Mouse (Mus musculus) left cerebral cortex, adult 11 months (tissue): ENCODE measurements at regions not wholly inside any gene's neighbourhood (a gene's known extent, or its start where the extent isn't known, plus 50 kb on each side); places are given as distances from the start of the nearest gene placed in this dataset.

Source experiments
- DNase-seq: peaks from one replicate; pipeline ENCODE4 v3.0.0; 2022; ENCODE audit warnings: low spot score

DNA sequence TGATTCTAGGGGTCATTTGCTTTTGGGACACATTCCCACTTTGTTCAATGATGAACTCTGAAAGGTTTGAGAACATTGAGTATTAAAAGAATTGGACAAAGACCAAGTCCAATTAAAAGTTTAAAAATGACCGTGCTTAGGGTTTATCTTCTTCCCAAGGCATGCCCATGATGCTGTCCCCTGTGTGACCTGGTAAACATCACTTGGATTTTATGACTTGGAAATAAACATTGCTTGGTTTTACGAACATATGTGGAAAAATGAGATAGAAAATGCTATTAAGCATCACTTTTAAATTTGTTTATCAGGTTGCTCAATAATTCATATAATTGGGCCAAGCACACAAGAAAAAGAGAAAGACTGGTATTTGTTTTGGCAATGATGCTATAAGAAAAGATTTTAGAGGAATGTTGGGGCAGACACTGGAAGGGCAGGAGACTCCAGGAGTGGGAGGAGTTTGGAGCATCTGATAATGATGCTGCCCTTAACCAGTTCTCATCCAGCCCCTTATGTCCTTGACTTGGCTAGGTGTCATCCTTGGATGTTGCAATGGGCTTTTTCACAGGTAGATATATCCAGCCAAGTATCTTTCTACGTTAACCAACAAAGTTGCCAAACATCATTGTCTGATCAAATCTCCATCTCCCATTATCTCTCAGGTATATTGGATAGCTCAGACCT lies 92.1 kb upstream of the Dcn start:
- no peak for DNase-seq

DNA sequence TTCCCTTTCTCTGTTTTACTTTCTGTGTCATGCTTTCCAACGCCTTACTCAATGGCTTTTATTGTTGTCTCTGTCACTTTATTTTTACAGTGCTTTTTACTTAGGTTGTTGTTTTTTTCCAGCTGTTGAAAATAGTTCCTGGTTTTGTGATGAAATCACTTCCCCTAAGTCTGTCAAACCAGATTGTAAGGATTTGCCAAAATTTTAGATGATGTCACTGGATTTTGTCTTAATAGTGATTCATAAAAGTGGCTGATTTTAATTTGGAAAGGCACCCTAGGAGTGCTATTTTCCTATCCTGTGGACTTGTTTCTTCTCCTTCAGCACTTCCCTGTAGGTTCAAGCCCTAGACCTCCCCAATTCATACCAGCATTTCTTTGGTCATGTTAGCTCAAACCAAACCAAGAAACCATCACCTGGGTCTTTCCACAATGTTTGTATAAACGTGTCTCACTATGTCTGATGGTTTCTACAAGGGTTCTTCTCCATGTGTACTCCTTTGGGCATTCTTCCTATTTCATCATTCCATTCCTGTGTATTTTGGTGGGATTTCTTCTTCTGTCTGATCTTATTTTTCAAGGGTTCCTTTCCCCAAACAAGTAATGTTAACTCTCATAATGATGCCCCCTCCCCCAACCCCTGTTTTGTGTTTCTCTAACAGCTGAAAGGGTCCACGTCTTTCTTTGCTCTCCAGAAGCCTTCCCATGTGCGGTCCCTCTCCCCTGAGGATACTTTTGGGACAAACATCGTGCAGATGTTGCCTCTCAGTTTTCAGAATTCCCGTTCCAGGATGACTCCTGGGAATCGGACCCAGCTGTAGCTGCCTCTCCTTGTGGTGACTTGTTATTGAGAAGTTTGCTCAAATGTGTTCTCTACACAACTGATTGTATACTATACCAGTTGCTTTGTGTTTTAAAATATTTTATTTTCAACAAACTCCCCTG lies 89.5 kb upstream of the Dcn start:
- no peak for DNase-seq

DNA sequence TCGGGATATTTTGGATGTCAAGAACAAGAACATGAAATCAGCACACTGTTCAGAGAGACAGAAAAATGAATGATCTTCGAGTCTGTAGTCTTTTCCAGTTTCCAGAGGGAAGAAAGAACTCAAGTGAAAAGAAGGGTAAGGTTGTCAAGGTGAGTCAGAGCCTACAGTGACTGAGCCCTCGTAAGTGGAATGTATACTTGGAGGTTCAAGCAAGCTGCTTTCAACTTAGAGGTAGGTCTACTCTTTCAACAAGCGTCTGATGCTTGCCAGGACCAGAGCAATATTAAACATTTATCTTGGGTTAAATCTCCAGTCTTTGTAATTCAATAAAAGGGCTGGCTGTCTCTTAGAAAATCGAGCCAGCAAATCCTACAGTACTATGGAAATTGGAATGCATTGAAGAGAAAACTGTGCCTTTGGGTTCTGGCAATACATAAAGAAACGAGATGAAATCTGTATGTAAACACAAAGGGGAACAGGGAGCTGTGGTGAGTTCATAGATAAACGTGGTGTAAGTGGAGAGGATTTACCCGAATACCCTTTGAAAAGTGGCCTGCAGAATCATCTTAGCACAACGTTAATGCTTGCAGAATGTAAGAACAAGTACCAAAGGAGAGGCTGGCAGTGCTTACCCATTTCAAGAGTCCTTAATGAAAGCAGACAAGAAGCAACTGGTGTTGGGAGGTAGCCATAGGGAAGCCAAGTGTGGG lies 82.2 kb upstream of the Dcn start:
- DNase-seq: no peak

DNA sequence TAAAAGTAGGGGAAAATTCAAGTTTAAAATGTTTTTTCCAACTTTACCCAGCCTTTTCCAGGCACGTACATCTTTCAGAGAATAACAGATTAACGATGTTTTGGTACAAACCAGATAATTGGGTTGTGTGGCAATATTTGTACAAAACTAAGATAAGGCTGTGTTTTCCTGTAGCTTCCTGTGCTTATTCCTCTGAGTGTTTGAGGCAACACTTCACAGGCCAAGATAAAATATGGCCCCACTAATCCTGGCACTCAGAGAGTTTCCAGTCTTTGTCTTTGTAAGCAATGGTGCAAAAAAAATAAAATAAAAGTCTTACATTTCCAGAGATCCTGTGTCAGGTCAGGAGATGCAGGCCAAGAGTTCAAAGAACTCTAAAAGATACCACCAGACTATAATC lies 81.5 kb upstream of the Dcn start:
- no peak for DNase-seq

DNA sequence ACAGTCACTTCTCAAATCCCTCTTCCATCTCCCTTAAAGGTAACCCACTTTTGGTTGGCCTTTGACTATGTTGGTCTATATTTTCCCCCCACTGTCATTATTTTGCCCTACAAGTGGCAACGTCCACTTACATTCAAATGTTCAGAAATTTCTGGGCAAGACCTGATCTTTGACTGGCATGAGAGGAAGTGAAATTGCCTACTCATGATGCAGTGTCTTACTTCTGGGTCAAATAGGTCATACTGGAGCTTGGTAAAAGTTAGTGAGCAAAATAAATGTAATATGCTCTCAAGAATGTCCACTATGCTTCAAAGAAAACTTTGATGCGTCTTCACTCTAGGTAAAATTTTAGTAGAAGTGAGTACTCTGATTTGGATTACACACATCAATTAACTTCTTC lies 76.9 kb upstream of the Dcn start:
- DNase-seq: no peak

DNA sequence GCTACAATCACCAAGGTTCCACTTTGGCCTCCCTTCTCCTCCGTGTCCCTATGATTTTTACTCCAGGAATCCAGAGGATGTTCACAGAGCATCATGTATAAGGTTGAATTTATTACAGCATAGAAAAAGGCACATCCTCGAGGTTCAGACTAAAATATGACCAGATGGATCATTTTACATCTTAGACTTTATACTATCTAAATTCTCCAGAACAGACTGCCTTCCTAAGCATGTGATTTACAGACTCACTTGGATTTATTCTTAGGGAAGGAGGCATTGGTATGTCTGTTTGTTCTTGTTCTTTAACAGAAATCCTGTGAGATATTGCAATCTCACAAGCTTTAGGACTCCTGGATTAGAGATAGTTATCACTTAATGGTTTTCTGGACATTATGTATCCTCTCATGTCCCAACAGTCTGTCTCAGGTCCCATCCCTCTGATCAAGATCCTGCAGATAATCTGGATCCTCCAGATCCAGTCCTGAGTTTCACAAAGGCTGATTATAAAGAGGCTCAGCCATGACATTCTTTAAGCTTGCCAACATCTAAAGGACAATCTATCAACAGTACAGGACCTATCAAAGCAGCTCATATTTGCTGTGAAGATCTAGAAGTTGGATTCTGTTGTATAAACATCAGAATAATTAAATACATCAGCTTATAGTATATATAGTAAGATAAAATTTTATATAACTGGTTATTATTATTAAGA lies 75.2 kb upstream of the Dcn start:
- DNase-seq: no peak

DNA sequence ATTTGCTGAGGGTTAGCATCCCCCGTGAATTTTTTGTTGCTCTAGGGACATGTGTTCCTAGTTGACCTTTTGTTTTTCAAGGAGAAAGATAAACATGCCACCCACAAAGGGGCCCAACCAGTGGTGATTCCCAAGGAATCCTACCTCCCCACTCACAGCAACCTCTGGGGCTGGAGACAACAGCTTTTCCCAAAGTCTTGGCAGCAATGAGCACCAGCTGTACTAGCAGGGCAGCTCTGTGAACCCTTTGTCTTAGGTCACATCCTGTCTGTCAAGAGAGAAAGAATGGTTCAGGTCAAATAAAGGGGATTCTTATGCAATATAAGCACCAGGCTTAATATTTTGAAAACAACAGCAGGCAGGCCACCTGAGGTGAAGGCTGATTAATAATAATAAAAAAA lies 70.2 kb upstream of the Dcn start:
- no peak for DNase-seq

DNA sequence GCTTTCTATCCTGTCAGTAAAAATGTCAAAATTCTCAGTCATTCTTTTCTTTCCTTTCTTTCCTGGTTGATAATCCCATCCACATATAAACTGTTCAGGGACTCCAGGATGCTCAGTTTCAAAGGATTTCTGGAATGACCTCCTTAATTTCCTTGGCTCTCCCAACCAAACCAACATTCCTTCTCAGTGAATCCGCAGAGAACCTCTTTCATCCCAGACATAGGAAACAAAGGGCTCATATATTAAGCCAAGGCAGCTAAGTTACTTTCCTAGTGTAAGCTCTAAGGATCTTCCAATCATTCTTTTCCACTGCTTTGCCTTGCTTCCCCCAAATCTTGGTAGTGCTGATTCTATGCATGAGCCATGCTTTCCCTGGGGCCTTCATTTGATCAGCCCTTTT lies 69.5 kb upstream of the Dcn start:
- no peak for DNase-seq

DNA sequence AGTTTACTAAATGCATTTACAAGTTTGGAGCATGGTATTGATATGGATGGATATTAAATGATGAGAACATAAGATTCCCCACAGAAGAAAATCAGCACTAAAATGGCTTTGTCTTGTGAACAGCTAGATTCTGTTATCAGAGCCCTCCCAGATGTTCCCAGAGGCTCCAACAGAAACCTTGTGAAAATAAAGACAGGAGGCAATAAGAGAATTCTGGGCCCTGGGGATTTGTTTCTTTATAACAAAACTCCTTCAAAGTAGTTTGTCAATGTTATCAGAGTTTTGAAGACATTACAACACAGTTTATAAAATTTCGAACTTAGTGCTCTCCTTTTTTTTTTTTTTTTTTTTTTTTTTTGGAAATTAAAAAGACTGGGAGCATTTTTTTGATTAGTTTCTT lies 56.8 kb upstream of the Dcn start:
- DNase-seq: no peak

DNA sequence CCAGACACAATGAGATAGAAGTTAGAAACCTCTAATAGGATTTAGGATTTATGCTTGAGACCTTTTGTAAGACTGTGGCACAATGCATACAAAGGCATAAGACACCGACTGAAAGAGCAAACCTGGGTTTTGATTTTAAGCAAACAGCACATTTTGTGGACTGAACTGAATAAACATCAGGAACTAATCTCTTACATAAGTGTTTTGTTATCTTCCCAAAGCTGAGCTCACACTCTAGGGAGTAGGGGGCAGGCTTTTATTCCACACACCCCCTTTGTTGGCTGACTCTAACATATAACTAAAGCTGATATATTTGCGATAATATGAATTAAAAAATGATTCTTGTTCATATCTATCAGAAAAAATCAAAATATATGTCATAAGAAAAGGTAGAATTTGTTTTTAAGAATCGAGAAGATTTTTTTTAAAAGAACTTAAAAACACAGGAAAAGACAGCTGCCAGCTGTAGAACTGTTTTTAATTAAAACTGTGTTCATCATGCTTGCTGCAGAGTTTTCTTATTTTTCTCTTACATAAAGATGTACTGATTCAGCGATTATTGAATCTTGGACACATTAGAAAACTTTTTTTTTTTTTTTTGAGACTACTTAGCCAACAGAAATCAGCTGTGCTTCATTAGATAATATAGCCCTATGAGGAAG lies 56.2 kb upstream of the Dcn start:
- no peak for DNase-seq
